Mouse (Mus musculus): ENCODE data around the gene Zfp94. TPM values are rescaled to one million over a fixed set of nuclear protein-coding genes. Genes with fewer than 3 reads are reported as not detected.

Zfp94 gene
- polyA plus RNA-seq, 1 experiment from 2014 or later = 14.3 TPM

GRCm38 (mm10) chr7:24270288-24270672 is 46.2 kb downstream of the Zfp94 start, which contains the start of gene Zfp93:
Gene Zfp93 (plus strand): TSS chr7:24270420.
- Histone ChIP-seq H3K27ac (ENCODE audit: low read depth, low read length) (no peak within 1 kb of the TSS), H3K4me1 (ENCODE audit: control insufficient read depth, insufficient read depth, low read length) (no peaks in the 10 kb centered on the region), H3K27me3 (ENCODE audit: control insufficient read depth, insufficient read depth, low read length) (no peaks in the 10 kb centered on the region), H3K9ac (ENCODE audit: low read length) (peak within 1 kb of the TSS; percentile 75), H3K9me3 (ENCODE audit: control insufficient read depth, low read length) (no peaks in the 10 kb centered on the region), H3K4me2 (peak within 1 kb of the TSS; percentile 64), H3K4me3 (ENCODE audit: low read depth, low read length) (peak within 1 kb of the TSS; percentile 61), H3K36me3 (ENCODE audit: control insufficient read depth, insufficient read depth, low read length) (peaks cover 6% of the 10 kb centered on the region)
- DNase-seq (ENCODE audit: low spot score, missing footprints) (peak; percentile 96), ATAC-seq (ENCODE audit: low FRiP score) (peak; percentile 94)
- WGBS = under 1% methylated on average over 12 of the region's 12 CpGs

GRCm38 (mm10) chr7:24269667-24270287 is 46.7 kb downstream of the Zfp94 start:
- no peak overlapping the region for H3K27ac ChIP-seq (ENCODE audit: low read depth, low read length)
- WGBS = 37% methylated on average over 7 of the region's 7 CpGs

GRCm38 (mm10) chr7:24269256-24269655 is 47.2 kb downstream of the Zfp94 start:
- Histone ChIP-seq H3K4me1 (ENCODE audit: control insufficient read depth, insufficient read depth, low read length) (no peaks in the 10 kb centered on the region), H3K4me3 (ENCODE audit: low read depth, low read length) (no peak overlapping the region), H3K36me3 (ENCODE audit: control insufficient read depth, insufficient read depth, low read length) (no peaks in the 10 kb centered on the region), H3K9me3 (ENCODE audit: control insufficient read depth, low read length) (no peaks in the 10 kb centered on the region), H3K4me2 (no peak overlapping the region), H3K27me3 (ENCODE audit: control insufficient read depth, insufficient read depth, low read length) (no peaks in the 10 kb centered on the region), H3K9ac (ENCODE audit: low read length) (no peak overlapping the region; the same call in 1 of the 2 replicates), H3K27ac (ENCODE audit: low read depth, low read length) (no peak overlapping the region)
- WGBS = 82% methylated on average over 3 of the region's 3 CpGs
- no peak for DNase-seq (ENCODE audit: low spot score, missing footprints)
- peak; percentile 10; the same call in 1 of the 2 replicates for ATAC-seq (ENCODE audit: low FRiP score)

More at GRCm38 (mm10) chr7:24269667-24270287, 46.7 kb downstream of the Zfp94 start:
- Histone ChIP-seq H3K4me1 (ENCODE audit: control insufficient read depth, insufficient read depth, low read length) (no peaks in the 10 kb centered on the region), H3K27me3 (ENCODE audit: control insufficient read depth, insufficient read depth, low read length) (no peaks in the 10 kb centered on the region), H3K9ac (ENCODE audit: low read length) (peak overlapping the region; percentile 75), H3K4me2 (peak overlapping the region; percentile 64), H3K9me3 (ENCODE audit: control insufficient read depth, low read length) (no peaks in the 10 kb centered on the region), H3K36me3 (ENCODE audit: control insufficient read depth, insufficient read depth, low read length) (peaks cover 3% of the 10 kb centered on the region), H3K4me3 (ENCODE audit: low read depth, low read length) (peak overlapping the region; percentile 61)
- peak; percentile 62 for ATAC-seq (ENCODE audit: low FRiP score)
- DNase-seq (ENCODE audit: low spot score, missing footprints) = peak; percentile 75

DNA sequence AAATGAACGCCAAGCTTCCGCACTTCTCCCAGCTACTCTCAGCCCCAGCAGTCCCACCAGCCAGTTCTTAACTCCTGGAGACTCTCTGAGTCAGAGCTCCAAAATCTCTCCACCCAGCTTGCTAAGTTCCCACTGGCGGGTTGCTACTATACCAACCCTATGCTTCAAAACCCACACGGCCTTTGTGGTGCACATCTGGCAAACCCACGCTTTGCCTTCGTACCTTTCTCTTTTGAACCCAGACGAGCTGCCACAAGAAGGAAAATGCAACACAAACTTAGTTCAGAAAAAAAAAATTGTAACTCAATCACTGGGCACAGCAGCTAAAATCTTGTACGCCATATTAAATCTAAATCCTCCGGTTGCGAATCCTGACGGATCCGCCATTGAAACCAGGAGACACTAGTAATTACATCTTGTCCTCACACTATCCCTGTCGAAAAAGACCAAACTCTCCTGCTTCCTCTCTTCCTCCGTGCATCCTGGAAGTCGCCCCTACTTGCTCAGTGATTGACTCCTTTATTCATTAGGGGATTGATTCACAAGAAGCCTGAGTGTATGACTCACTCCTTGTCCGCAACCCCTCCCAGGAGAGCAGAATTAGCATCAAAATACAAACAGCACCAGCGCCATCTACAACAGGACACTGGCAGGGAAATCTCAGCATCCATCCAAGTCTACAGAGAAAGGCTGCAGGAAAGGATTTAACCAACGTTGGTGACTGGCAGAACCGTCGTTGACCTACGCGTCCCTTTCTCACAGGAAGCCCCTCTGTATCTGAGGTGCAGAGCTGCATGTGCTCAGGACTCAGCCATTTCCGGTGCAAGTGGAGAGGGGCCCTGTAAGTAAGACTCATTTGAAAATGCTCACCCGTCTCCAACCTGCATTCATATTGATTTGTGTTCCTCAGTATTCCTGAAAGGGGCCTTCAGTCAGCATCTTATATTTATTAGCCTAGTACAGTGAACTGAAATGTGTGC is 48.0 kb downstream of the Zfp94 start:
- DNase-seq (ENCODE audit: low spot score, missing footprints) = peak; percentile 82

DNA sequence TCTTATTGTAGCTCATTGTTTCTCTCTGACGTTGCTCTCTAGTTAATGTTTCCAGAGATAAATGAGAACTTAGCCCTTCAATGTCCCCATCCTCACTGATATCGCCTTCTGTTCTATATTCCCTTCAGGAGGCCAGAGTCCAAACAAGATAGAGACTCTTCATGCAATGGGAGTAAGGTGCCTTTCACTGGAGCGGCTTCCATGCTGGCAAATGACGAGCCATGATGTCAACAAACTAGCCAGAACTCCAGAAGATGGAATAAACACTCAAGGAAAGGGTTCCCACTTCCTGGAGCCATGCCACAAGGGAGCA is 56.5 kb downstream of the Zfp94 start:
- Histone ChIP-seq H3K4me1 (ENCODE audit: control insufficient read depth, insufficient read depth, low read length) (no peaks in the 10 kb centered on the region), H3K36me3 (ENCODE audit: control insufficient read depth, insufficient read depth, low read length) (no peaks in the 10 kb centered on the region), H3K27ac (ENCODE audit: low read depth, low read length) (no peak overlapping the region), H3K9me3 (ENCODE audit: control insufficient read depth, low read length) (no peaks in the 10 kb centered on the region), H3K4me2 (no peak overlapping the region), H3K4me3 (ENCODE audit: low read depth, low read length) (no peak overlapping the region), H3K27me3 (ENCODE audit: control insufficient read depth, insufficient read depth, low read length) (no peaks in the 10 kb centered on the region), H3K9ac (ENCODE audit: low read length) (no peak overlapping the region)
- DNase-seq (ENCODE audit: low spot score, missing footprints) (no peak), ATAC-seq (ENCODE audit: low FRiP score) (no peak)
- 95% methylated on average over 4 of the region's 4 CpGs for WGBS

More for the DNA sequence above, 48.0 kb downstream of the Zfp94 start:
- Histone ChIP-seq H3K4me2 (no peak overlapping the region), H3K36me3 (ENCODE audit: control insufficient read depth, insufficient read depth, low read length) (no peaks in the 10 kb centered on the region), H3K9me3 (ENCODE audit: control insufficient read depth, low read length) (no peaks in the 10 kb centered on the region), H3K4me1 (ENCODE audit: control insufficient read depth, insufficient read depth, low read length) (no peaks in the 10 kb centered on the region), H3K27me3 (ENCODE audit: control insufficient read depth, insufficient read depth, low read length) (no peaks in the 10 kb centered on the region), H3K4me3 (ENCODE audit: low read depth, low read length) (no peak overlapping the region), H3K27ac (ENCODE audit: low read depth, low read length) (no peak overlapping the region), H3K9ac (ENCODE audit: low read length) (no peak overlapping the region)
- ATAC-seq (ENCODE audit: low FRiP score) = no peak
- WGBS = 70% methylated on average over 24 of the region's 24 CpGs

- Histone ChIP-seq H3K4me2 (no peak overlapping the region), H3K4me3 (ENCODE audit: low read depth, low read length) (no peak overlapping the region), H3K27ac (ENCODE audit: low read depth, low read length) (no peak overlapping the region), H3K4me1 (ENCODE audit: control insufficient read depth, insufficient read depth, low read length) (no peaks in the 10 kb centered on the region), H3K9me3 (ENCODE audit: control insufficient read depth, low read length) (no peaks in the 10 kb centered on the region), H3K36me3 (ENCODE audit: control insufficient read depth, insufficient read depth, low read length) (no peaks in the 10 kb centered on the region), H3K27me3 (ENCODE audit: control insufficient read depth, insufficient read depth, low read length) (no peaks in the 10 kb centered on the region), H3K9ac (ENCODE audit: low read length) (no peak overlapping the region)
- ATAC-seq (ENCODE audit: low FRiP score) (no peak), DNase-seq (ENCODE audit: low spot score, missing footprints) (no peak)
- 88% methylated on average over 13 of the region's 13 CpGs for whole genome bisulfite sequencing
These were observed 57.0 kb downstream of the Zfp94 start for GRCm38 (mm10) chr7:24259306-24259999.

- Histone ChIP-seq H3K9me3 (ENCODE audit: control insufficient read depth, low read length) (no peaks in the 10 kb centered on the region), H3K4me2 (peak within 1 kb of the TSS; percentile 47), H3K27me3 (ENCODE audit: control insufficient read depth, insufficient read depth, low read length) (no peaks in the 10 kb centered on the region), H3K9ac (ENCODE audit: low read length) (peak within 1 kb of the TSS; percentile 39), H3K4me3 (ENCODE audit: low read depth, low read length) (peak within 1 kb of the TSS; percentile 38), H3K27ac (ENCODE audit: low read depth, low read length) (no peak within 1 kb of the TSS), H3K36me3 (ENCODE audit: control insufficient read depth, insufficient read depth, low read length) (no peaks in the 10 kb centered on the region), H3K4me1 (ENCODE audit: control insufficient read depth, insufficient read depth, low read length) (no peaks in the 10 kb centered on the region)
- 22% methylated on average over 21 of the region's 21 CpGs for WGBS
- ATAC-seq (ENCODE audit: low FRiP score) (peak; percentile 91), DNase-seq (ENCODE audit: low spot score, missing footprints) (peak; percentile 98)
These were observed 61.6 kb downstream of the Zfp94 start, which contains the start of gene Zfp108 for GRCm38 (mm10) chr7:24254633-24255474. Gene Zfp108 (plus strand): TSS chr7:24254794.

Data from midbrain, embryonic 11.5 days (tissue).